9 mouse cellular contexts compared by ENCODE assay signal in genomic region chr2:33641859-33642571, GRCm38 (mm10). TPM values are rescaled to one million over a fixed set of nuclear protein-coding genes. Genes with fewer than 3 reads are reported as not detected.
DNase-seq lines count a peak whose midpoint lies in the region; ATAC-seq and TF ChIP-seq lines count a peak whose summit lies in the region.
"Had no signal": no experiment of that assay in that cellular context is flagged by ENCODE, and none has a peak within 500 bp of the region (broad histone marks: within the 10 kb centered on the region; RNA-seq: fewer than 3 reads in every experiment).

No protein-coding gene starts in this region.

- no peaks in the 10 kb centered on the region for H3K9me3 ChIP-seq in limb, embryonic 14.5 days (ENCODE audit: control insufficient read depth, low read length)
- H3K9me3 ChIP-seq in neural tube, embryonic 15.5 days (replicated peaks) = no peaks in the 10 kb centered on the region

- H3K4me1 ChIP-seq in limb, embryonic 14.5 days (ENCODE audit: control insufficient read depth, insufficient read depth, low read length) = peaks cover 4% of the 10 kb centered on the region; the same call in 1 of the 2 replicates
- H3K4me1 ChIP-seq in neural tube, embryonic 15.5 days = peaks cover 28% of the 10 kb centered on the region

- H3K4me3 ChIP-seq in limb, embryonic 14.5 days (replicated peaks; ENCODE audit: low read length) = peak overlapping the region; percentile 57
- H3K4me3 ChIP-seq in neural tube, embryonic 15.5 days (replicated peaks) = peak overlapping the region; percentile 42
- H3K4me3 ChIP-seq: erythroblast, embryonic 14.5 days had no signal

- H3K27ac ChIP-seq in limb, embryonic 14.5 days (replicated peaks; ENCODE audit: low read depth, low read length) = peak overlapping the region; percentile 89
- peak overlapping the region; percentile 84 for H3K27ac ChIP-seq in neural tube, embryonic 15.5 days (replicated peaks)

- peak; percentile 57 for DNase-seq in embryo, embryonic 10 days (ENCODE audit: low spot score)
- DNase-seq in embryo, embryonic 9.5 days (ENCODE audit: extremely low spot score) = no peak
- DNase-seq in thymus, postnatal 14 days = peak; percentile 8
- DNase-seq in thymus, postnatal 10 days (ENCODE audit: low spot score in 2 of 2) = no peak
- DNase-seq in limb, embryonic 14.5 days (ENCODE audit: low spot score) = no peak
- no peak for DNase-seq in urinary bladder, postnatal 14 days (ENCODE audit: low spot score)
- DNase-seq in urinary bladder, postnatal 10 days (ENCODE audit: low spot score) = no peak

- H3K36me3 ChIP-seq in limb, embryonic 14.5 days (ENCODE audit: control insufficient read depth, insufficient read depth, low read length) = peaks cover 21% of the 10 kb centered on the region
- no peaks in the 10 kb centered on the region for H3K36me3 ChIP-seq in neural tube, embryonic 15.5 days

- H3K27me3 ChIP-seq in limb, embryonic 14.5 days (ENCODE audit: control insufficient read depth, insufficient read depth, low read length) = peaks cover 64% of the 10 kb centered on the region
- peaks cover 83% of the 10 kb centered on the region for H3K27me3 ChIP-seq in neural tube, embryonic 15.5 days (replicated peaks)

- peak overlapping the region; percentile 64 for H3K4me2 ChIP-seq in limb, embryonic 14.5 days (replicated peaks; ENCODE audit: low read depth, low read length, severe bottlenecking)
- H3K4me2 ChIP-seq in neural tube, embryonic 15.5 days = peak overlapping the region; percentile 58

- TF ChIP-seq POLR2A in limb, embryonic 14.5 days (IDR thresholded peaks at IDR 0.05; ENCODE audit: borderline replicate concordance, extremely low read depth, insufficient read depth, insufficient read length) = no peak

- under 1% methylated on average over 40 of the region's 41 CpGs for WGBS in limb, embryonic 14.5 days
- WGBS in neural tube, embryonic 15.5 days = under 1% methylated on average over 41 of the region's 41 CpGs

- H3K9ac ChIP-seq in limb, embryonic 14.5 days (ENCODE audit: low read depth, low read length, severe bottlenecking) = peak overlapping the region; percentile 95
- peak overlapping the region; percentile 50 for H3K9ac ChIP-seq in neural tube, embryonic 15.5 days (replicated peaks)

- no peak for ATAC-seq in limb, embryonic 14.5 days (ENCODE audit: low FRiP score, low read depth)
- no peak for ATAC-seq in neural tube, embryonic 15.5 days (ENCODE audit: low FRiP score)

RNA-seq across cellular contexts. Expression of gene Lmx1b, which starts 1.7 kb away (rescaled TPM):
- 28.3 and 40.0 TPM in 2 replicates for polyA plus RNA-seq in limb, embryonic 14.5 days (2012; rRNA removed)
- 6.3 and 8.4 TPM in 2 replicates for polyA plus RNA-seq in limb, embryonic 14.5 days (2014; fragmentation: Nextera tagmentation; extraction: Ambion mirVana)
- 7.9 and 8.5 TPM in 2 replicates for polyA plus RNA-seq in neural tube, embryonic 15.5 days (2015; fragmentation: Nextera tagmentation; extraction: Ambion mirVana)
- polyA plus RNA-seq: erythroblast, embryonic 14.5 days had no signal

Comparison
In these comparisons a context has a peak if more than half of its experiments do, and no peak if none do; other contexts are left out.
1. DNase-seq: peak in embryo, embryonic 10 days (single experiment) and thymus, postnatal 14 days (single experiment); none in embryo, embryonic 9.5 days (single experiment), thymus, postnatal 10 days (0 of 2), limb, embryonic 14.5 days (single experiment), urinary bladder, postnatal 14 days (single experiment) and urinary bladder, postnatal 10 days (single experiment).